17 mouse cellular contexts compared by ENCODE assay signal in genomic region chr9:120893971-120894370, GRCm38 (mm10). TPM values are rescaled to one million over a fixed set of nuclear protein-coding genes. Genes with fewer than 3 reads are reported as not detected.
DNase-seq lines count a peak whose midpoint lies in the region; ATAC-seq and TF ChIP-seq lines count a peak whose summit lies in the region.
"Had no signal": no experiment of that assay in that cellular context is flagged by ENCODE, and none has a peak within 500 bp of the region (broad histone marks: within the 10 kb centered on the region; RNA-seq: fewer than 3 reads in every experiment).

No protein-coding gene starts in this region.

- no peaks in the 10 kb centered on the region for H3K9me3 ChIP-seq in kidney, postnatal 0 days (replicated peaks; ENCODE audit: low read length)
- peaks cover 13% of the 10 kb centered on the region for H3K9me3 ChIP-seq in megakaryocyte, embryonic 14.5 days
- no peaks in the 10 kb centered on the region for H3K9me3 ChIP-seq in liver, embryonic 13.5 days (replicated peaks)
- H3K9me3 ChIP-seq: forebrain, embryonic 12.5 days; heart, embryonic 15.5 days; midbrain, embryonic 10.5 days; neural tube, embryonic 12.5 days had no signal

- no peaks in the 10 kb centered on the region for H3K27me3 ChIP-seq in kidney, postnatal 0 days (ENCODE audit: insufficient read depth, low read length)
- H3K27me3 ChIP-seq in megakaryocyte, embryonic 14.5 days (replicated peaks) = peaks cover 54% of the 10 kb centered on the region
- no peaks in the 10 kb centered on the region for H3K27me3 ChIP-seq in liver, embryonic 13.5 days
- H3K27me3 ChIP-seq: forebrain, embryonic 12.5 days; heart, embryonic 15.5 days; neural tube, embryonic 12.5 days had no signal

- no peak for TF ChIP-seq CTCF in kidney, postnatal 0 days (IDR thresholded peaks at IDR 0.05; ENCODE audit: low read depth)

- H3K36me3 ChIP-seq in kidney, postnatal 0 days (ENCODE audit: insufficient read depth, low read length) = no peaks in the 10 kb centered on the region
- H3K36me3 ChIP-seq in megakaryocyte, embryonic 14.5 days (replicated peaks; ENCODE audit: low read length) = no peaks in the 10 kb centered on the region
- no peaks in the 10 kb centered on the region for H3K36me3 ChIP-seq in liver, embryonic 13.5 days
- H3K36me3 ChIP-seq: forebrain, embryonic 12.5 days; heart, embryonic 15.5 days; midbrain, embryonic 10.5 days; neural tube, embryonic 12.5 days had no signal

- no peak overlapping the region for H3K4me3 ChIP-seq in kidney, postnatal 0 days (replicated peaks; ENCODE audit: low read depth, low read length)
- H3K4me3 ChIP-seq in megakaryocyte, embryonic 14.5 days (replicated peaks) = peak overlapping the region; percentile 25
- H3K4me3 ChIP-seq in liver, embryonic 13.5 days (replicated peaks) = no peak overlapping the region
- H3K4me3 ChIP-seq: forebrain, embryonic 12.5 days; heart, adult 2 months; heart, embryonic 15.5 days; midbrain, embryonic 10.5 days; neural tube, embryonic 12.5 days had no signal

- peak overlapping the region; percentile 79 for H3K27ac ChIP-seq in kidney, postnatal 0 days
- peak overlapping the region; percentile 61; the same call in 1 of the 2 replicates for H3K27ac ChIP-seq in liver, embryonic 13.5 days
- H3K27ac ChIP-seq: forebrain, embryonic 12.5 days; heart, adult 2 months; heart, embryonic 15.5 days; midbrain, embryonic 10.5 days; neural tube, embryonic 12.5 days had no signal

- WGBS in kidney, postnatal 0 days = 2% methylated on average over 10 of the region's 10 CpGs
- WGBS in liver, embryonic 13.5 days (ENCODE audit: insufficient replicate concordance) = 26% methylated on average over 10 of the region's 10 CpGs

- peak; percentile 48; the same call in 1 of the 2 replicates for ATAC-seq in kidney, postnatal 0 days (replicated peaks; ENCODE audit: low FRiP score, low read depth)
- ATAC-seq in megakaryocyte, adult 5-6 weeks (ENCODE audit: poor library complexity, severe bottlenecking) = no peak
- ATAC-seq in liver, embryonic 13.5 days (ENCODE audit: low read depth) = no peak

- peak; percentile 75 for DNase-seq in kidney, postnatal 0 days (ENCODE audit: low spot score)
- no peak for DNase-seq in kidney, adult 11 months
- no peak for DNase-seq in liver, embryonic 13.5 days
- no peak for DNase-seq in testis, postnatal 10 days (ENCODE audit: low spot score)
- no peak for DNase-seq in urinary bladder, adult 2 months (ENCODE audit: low spot score)
- DNase-seq: adrenal gland, adult 8-10 months; cerebellum, adult 18-20 months; cerebellum, postnatal 36 days; gastrocnemius, postnatal 10 days; heart, adult 2 months; thymus, adult 18-20 months had no signal

- peak overlapping the region; percentile 38; the same call in 1 of the 2 replicates for H3K4me2 ChIP-seq in kidney, postnatal 0 days (ENCODE audit: low read length)
- H3K4me2 ChIP-seq in liver, embryonic 13.5 days = peak overlapping the region; percentile 12
- H3K4me2 ChIP-seq: forebrain, embryonic 12.5 days; heart, embryonic 15.5 days; neural tube, embryonic 12.5 days had no signal

- H3K4me1 ChIP-seq in kidney, postnatal 0 days (replicated peaks; ENCODE audit: insufficient read depth, low read length) = peaks cover 6% of the 10 kb centered on the region
- peaks cover 22% of the 10 kb centered on the region for H3K4me1 ChIP-seq in megakaryocyte, embryonic 14.5 days
- H3K4me1 ChIP-seq in liver, embryonic 13.5 days (replicated peaks) = peaks cover 30% of the 10 kb centered on the region
- H3K4me1 ChIP-seq: forebrain, embryonic 12.5 days; midbrain, embryonic 10.5 days had no signal

- 0 out of 2 replicates have a peak overlapping the region, but pooled peaks have one; percentile 5 for H3K9ac ChIP-seq in kidney, postnatal 0 days (ENCODE audit: low read depth, low read length)
- H3K9ac ChIP-seq in liver, embryonic 13.5 days = no peak overlapping the region
- H3K9ac ChIP-seq: forebrain, embryonic 12.5 days; heart, embryonic 15.5 days; neural tube, embryonic 12.5 days had no signal

RNA-seq across cellular contexts. Expression of gene Ctnnb1, which starts 35.0 kb away (rescaled TPM):
- polyA plus RNA-seq in kidney, postnatal 0 days (2015; fragmentation: Nextera tagmentation; extraction: Ambion mirVana) = 460 and 470 TPM in 2 replicates
- polyA plus RNA-seq in megakaryocyte, embryonic 14.5 days (2012; ENCODE audit: insufficient read depth, low replicate concordance) = 13.0 and 20.2 TPM in 2 replicates
- 272 and 305 TPM in 2 replicates for total RNA-seq in megakaryocyte, adult 5-6 weeks (2015)
- 360 and 393 TPM in 2 replicates for total RNA-seq in megakaryocyte, adult 5-6 weeks (2017)
- 103 and 119 TPM in 2 replicates for polyA plus RNA-seq in liver, embryonic 13.5 days (2015; fragmentation: Nextera tagmentation; extraction: Ambion mirVana)
- 252 and 357 TPM in 2 replicates for polyA plus RNA-seq in urinary bladder, adult 2 months (2012; rRNA removed)
